Mouse (Mus musculus): ENCODE measurements at regions not wholly inside any gene's neighbourhood (a gene's known extent, or its start where the extent isn't known, plus 50 kb on each side); places are given as distances from the start of the nearest gene placed in this dataset.
"Not testable (repeated sequence)": the region's sequence is repeated elsewhere in the genome, so short reads cannot be mapped to it uniquely, and the experiment has no call there.

- peak in 1 of 2 experiments; percentile 34 for DNase-seq
Measured at GRCm38 (mm10) chr2:100252006-100252405, 1372.5 kb upstream of the Rag2 start.

- DNase-seq = no peak
Measured at GRCm38 (mm10) chr2:100259136-100259853, 1365.2 kb upstream of the Rag2 start.

- no peak for DNase-seq
Measured at GRCm38 (mm10) chr2:100306516-100306915, 1318.0 kb upstream of the Rag2 start.

GRCm38 (mm10) chr2:100312750-100313275 lies 1311.7 kb upstream of the Rag2 start:
- DNase-seq = no peak

GRCm38 (mm10) chr2:100320461-100320860 lies 1304.1 kb upstream of the Rag2 start:
- DNase-seq = no peak

GRCm38 (mm10) chr2:100340713-100341112 lies 1283.8 kb upstream of the Rag2 start:
- no peak for DNase-seq

- no peak for DNase-seq
Measured at GRCm38 (mm10) chr2:100344921-100345425, 1279.5 kb upstream of the Rag2 start.

- not testable (repeated sequence) for DNase-seq
Measured at GRCm38 (mm10) chr2:100365616-100366015, 1258.9 kb upstream of the Rag2 start.

- DNase-seq = no peak
Measured at GRCm38 (mm10) chr2:100399776-100400175, 1224.7 kb upstream of the Rag2 start.

GRCm38 (mm10) chr2:100426661-100427060 lies 1197.9 kb upstream of the Rag2 start:
- DNase-seq = no peak

- no peak for DNase-seq
Measured at GRCm38 (mm10) chr2:100434991-100435390, 1189.5 kb upstream of the Rag2 start.

GRCm38 (mm10) chr2:100445868-100446267 lies 1178.7 kb upstream of the Rag2 start:
- DNase-seq = no peak

GRCm38 (mm10) chr2:100446332-100446731 lies 1178.2 kb upstream of the Rag2 start:
- DNase-seq = no peak

- not testable (repeated sequence) for DNase-seq
Measured at GRCm38 (mm10) chr2:100459641-100460040, 1164.9 kb upstream of the Rag2 start.

GRCm38 (mm10) chr2:100486229-100486628 lies 1138.3 kb upstream of the Rag2 start:
- not testable (repeated sequence) for DNase-seq

GRCm38 (mm10) chr2:100505114-100505513 lies 1119.4 kb upstream of the Rag2 start:
- DNase-seq = not testable (repeated sequence)

Measured in kidney, postnatal 25 days (tissue).